Mouse (Mus musculus): ENCODE data around the gene Fbxw5.

Fbxw5 gene

DNA sequence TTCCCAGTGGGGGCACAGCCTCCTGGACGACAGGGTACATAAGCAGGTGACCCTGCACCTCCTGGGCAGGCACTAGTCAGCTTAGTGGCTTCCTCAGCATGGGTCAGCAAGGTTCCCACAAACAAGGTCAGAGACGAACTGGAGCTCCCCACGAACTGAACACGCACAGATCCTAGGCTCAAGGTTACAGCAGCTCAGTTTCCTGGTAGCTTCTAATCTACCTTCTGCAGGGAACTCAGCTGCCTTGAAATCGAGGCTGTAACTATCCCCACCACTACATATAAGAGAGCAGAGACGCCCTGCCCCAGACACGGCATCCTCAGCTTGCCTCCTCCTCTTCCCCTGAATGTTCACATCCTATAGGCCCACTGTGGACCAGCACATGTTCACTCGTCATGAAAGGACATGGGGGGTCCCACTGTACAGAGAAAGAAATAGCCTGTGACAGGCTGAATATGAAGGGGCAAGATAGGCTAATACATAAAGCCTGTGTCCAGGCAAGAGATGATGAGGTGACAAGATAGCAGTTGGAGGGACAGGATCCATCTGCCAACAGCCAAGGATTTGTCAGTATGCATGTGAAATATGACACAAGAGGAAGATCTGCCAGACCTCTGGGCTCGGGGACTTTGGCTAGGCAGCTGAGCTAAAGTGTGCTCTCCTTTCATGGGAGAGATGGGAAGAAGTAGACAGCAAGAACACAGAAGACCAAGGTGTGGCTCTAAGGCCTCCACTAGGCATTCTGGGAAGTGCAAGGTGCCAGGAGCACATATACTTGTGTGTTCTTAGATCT lies 26.2 kb downstream of the Fbxw5 start:
- Histone ChIP-seq H3K4me1 (replicated peaks; ENCODE audit: low read depth, low read length) (no peaks in the 10 kb centered on the region), H3K36me3 (ENCODE audit: insufficient read depth, low read length) (peaks cover 92% of the 10 kb centered on the region), H3K4me3 (replicated peaks; ENCODE audit: low read length) (no peak overlapping the region), H3K27me3 (ENCODE audit: insufficient read depth, low read length) (no peaks in the 10 kb centered on the region), H3K9me3 (ENCODE audit: low read length) (no peaks in the 10 kb centered on the region)
- TF ChIP-seq NANOG (IDR thresholded peaks at IDR 0.05; ENCODE audit: borderline replicate concordance, low read length), result no peak
- TF ChIP-seq CTCF (conservative IDR thresholded peaks at IDR 0.05; ENCODE audit: low read length), result no peak
- TF ChIP-seq POU5F1 (IDR thresholded peaks at IDR 0.05; ENCODE audit: borderline replicate concordance, low read length), result no peak

DNA sequence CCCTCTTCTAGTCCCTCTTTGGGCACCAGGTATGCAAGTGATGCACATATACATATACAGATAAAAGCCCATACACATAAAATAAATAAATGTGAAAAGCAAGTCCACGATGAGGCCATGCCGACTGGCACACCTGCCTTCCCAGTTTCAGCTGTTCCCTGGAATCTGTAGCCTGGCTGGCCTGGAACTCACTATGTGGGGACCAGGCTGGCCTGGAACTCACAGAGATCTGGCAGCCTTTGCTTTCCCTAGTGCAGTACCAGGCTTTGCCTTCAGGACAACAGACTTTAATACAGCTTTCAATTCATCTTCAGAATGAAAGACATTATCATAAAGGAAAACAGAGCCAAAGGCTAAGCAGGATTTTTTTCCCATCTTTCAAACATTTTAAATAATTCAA lies 33.2 kb downstream of the Fbxw5 start:
- H3K27me3 ChIP-seq (ENCODE audit: insufficient read depth, low read length), result no peaks in the 10 kb centered on the region
- H3K4me1 ChIP-seq (replicated peaks; ENCODE audit: low read depth, low read length), result 0 out of 2 replicates have a peak, but pooled peaks cover 2% of the 10 kb centered on the region
- H3K36me3 ChIP-seq (ENCODE audit: insufficient read depth, low read length), result peaks cover 76% of the 10 kb centered on the region
- TF ChIP-seq POU5F1 (IDR thresholded peaks at IDR 0.05; ENCODE audit: borderline replicate concordance, low read length) (no peak), NANOG (IDR thresholded peaks at IDR 0.05; ENCODE audit: borderline replicate concordance, low read length) (no peak), CTCF (conservative IDR thresholded peaks at IDR 0.05; ENCODE audit: low read length) (no peak)
- H3K9me3 ChIP-seq (ENCODE audit: low read length), result no peaks in the 10 kb centered on the region
- H3K4me3 ChIP-seq (replicated peaks; ENCODE audit: low read length), result no peak overlapping the region

DNA sequence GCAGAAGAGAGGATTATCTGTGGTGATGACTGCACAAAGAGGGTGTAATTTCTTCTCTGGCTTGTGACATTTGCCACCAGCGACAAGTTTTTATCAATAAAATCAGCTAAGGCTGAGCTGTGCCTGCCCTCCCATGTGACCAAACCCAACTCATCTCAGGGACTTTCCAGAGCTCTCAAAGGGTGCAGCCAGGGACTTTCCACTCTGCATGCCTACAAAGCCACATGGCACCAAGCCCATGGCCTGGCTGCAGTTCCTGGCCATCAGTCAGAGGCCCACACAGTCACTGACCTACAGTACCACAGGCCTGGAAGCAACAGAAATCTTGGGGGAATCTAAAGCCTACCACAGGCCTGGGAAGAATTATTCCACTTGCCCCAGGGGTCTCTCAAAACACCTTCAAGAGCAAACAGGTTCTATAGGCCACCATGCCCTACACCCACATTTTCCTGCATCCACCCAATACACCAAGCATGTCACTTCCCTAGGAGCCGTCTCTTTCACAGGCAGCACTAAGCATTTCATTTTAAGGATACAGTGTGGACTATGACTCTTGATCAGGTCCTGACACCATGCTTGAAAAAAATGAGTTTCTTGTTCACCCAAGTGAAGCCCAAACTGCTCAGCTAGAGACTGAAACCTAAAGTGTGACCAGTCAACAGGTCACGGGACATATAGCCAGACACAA lies 33.8 kb downstream of the Fbxw5 start:
- H3K27me3 ChIP-seq (ENCODE audit: insufficient read depth, low read length), result no peaks in the 10 kb centered on the region
- H3K4me3 ChIP-seq (replicated peaks; ENCODE audit: low read length), result no peak overlapping the region
- peaks cover 75% of the 10 kb centered on the region for H3K36me3 ChIP-seq (ENCODE audit: insufficient read depth, low read length)
- H3K9me3 ChIP-seq (ENCODE audit: low read length), result no peaks in the 10 kb centered on the region
- H3K4me1 ChIP-seq (replicated peaks; ENCODE audit: low read depth, low read length), result 0 out of 2 replicates have a peak, but pooled peaks cover 3% of the 10 kb centered on the region
- TF ChIP-seq NANOG (IDR thresholded peaks at IDR 0.05; ENCODE audit: borderline replicate concordance, low read length) (no peak), POU5F1 (IDR thresholded peaks at IDR 0.05; ENCODE audit: borderline replicate concordance, low read length) (no peak), CTCF (conservative IDR thresholded peaks at IDR 0.05; ENCODE audit: low read length) (no peak)

DNA sequence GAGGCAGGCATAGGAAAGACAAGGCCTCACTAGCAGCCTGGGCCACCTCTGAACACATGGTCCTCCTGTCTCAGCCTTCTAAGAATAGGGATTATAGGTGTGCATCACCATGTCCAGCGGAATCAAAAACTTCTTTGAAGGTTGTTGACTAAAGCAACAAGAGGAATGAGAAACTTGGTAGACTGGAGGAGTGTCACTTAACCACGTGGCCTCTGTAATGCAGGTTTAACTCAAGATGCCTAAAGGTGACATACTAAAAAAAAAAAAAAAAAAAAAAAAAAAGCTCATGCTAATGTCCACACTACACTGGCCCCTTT lies 34.3 kb downstream of the Fbxw5 start:
- Histone ChIP-seq H3K36me3 (ENCODE audit: insufficient read depth, low read length) (peaks cover 70% of the 10 kb centered on the region), H3K4me1 (replicated peaks; ENCODE audit: low read depth, low read length) (0 out of 2 replicates have a peak, but pooled peaks cover 3% of the 10 kb centered on the region), H3K9me3 (ENCODE audit: low read length) (no peaks in the 10 kb centered on the region), H3K4me3 (replicated peaks; ENCODE audit: low read length) (no peak overlapping the region), H3K27me3 (ENCODE audit: insufficient read depth, low read length) (no peaks in the 10 kb centered on the region)
- no peak for TF ChIP-seq POU5F1 (IDR thresholded peaks at IDR 0.05; ENCODE audit: borderline replicate concordance, low read length)
- TF ChIP-seq CTCF (conservative IDR thresholded peaks at IDR 0.05; ENCODE audit: low read length), result no peak
- TF ChIP-seq NANOG (IDR thresholded peaks at IDR 0.05; ENCODE audit: borderline replicate concordance, low read length), result no peak

DNA sequence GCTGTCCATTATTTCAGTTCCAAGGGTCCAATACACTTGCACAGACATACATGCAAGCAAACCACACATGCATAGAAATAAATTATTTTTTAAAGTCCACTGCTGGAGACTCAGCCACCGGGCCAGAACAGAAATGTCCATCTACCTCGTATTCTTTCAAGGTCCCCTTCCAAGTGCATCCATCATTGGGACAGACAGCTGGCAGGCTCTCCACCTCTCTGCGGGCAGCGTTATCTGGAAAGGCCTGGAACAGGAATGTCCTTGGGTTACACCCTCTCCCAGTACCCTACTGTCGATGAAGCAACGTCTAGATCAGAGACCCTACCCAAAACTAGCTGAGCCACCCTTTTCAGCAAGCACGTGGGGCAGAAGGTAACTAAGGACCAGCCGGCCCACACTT lies 36.0 kb downstream of the Fbxw5 start:
- Histone ChIP-seq H3K4me3 (replicated peaks; ENCODE audit: low read length) (no peak overlapping the region), H3K27me3 (ENCODE audit: insufficient read depth, low read length) (no peaks in the 10 kb centered on the region), H3K9me3 (ENCODE audit: low read length) (no peaks in the 10 kb centered on the region), H3K4me1 (replicated peaks; ENCODE audit: low read depth, low read length) (peaks cover 7% of the 10 kb centered on the region), H3K36me3 (ENCODE audit: insufficient read depth, low read length) (peaks cover 55% of the 10 kb centered on the region)
- TF ChIP-seq POU5F1 (IDR thresholded peaks at IDR 0.05; ENCODE audit: borderline replicate concordance, low read length) (no peak), CTCF (conservative IDR thresholded peaks at IDR 0.05; ENCODE audit: low read length) (no peak)

DNA sequence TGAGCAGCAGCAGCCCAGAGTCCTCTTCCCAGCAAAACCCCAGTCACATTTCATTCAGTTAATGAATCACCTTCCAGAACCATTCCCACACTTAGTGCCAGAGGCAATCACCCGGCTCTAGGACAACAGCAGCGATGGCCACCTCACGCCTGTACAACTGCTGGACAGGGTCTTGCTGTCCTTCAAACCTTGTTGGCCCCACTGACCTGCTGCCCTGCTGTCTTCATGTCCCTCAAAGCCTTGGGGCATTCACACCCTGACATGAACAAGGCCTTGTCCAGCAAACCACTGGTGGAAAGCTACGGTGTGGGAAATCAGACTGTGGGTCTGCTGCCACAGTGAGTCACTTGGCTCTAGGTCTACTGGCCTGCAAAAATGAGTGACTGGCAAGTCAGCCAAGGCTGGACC lies 40.0 kb downstream of the Fbxw5 start:
- Histone ChIP-seq H3K27me3 (ENCODE audit: insufficient read depth, low read length) (no peaks in the 10 kb centered on the region), H3K4me3 (replicated peaks; ENCODE audit: low read length) (no peak overlapping the region), H3K4me1 (replicated peaks; ENCODE audit: low read depth, low read length) (peaks cover 25% of the 10 kb centered on the region), H3K9me3 (ENCODE audit: low read length) (no peaks in the 10 kb centered on the region), H3K36me3 (ENCODE audit: insufficient read depth, low read length) (peaks cover 42% of the 10 kb centered on the region)
- TF ChIP-seq POU5F1 (IDR thresholded peaks at IDR 0.05; ENCODE audit: borderline replicate concordance, low read length) (no peak), NANOG (IDR thresholded peaks at IDR 0.05; ENCODE audit: borderline replicate concordance, low read length) (no peak), CTCF (conservative IDR thresholded peaks at IDR 0.05; ENCODE audit: low read length) (no peak)

DNA sequence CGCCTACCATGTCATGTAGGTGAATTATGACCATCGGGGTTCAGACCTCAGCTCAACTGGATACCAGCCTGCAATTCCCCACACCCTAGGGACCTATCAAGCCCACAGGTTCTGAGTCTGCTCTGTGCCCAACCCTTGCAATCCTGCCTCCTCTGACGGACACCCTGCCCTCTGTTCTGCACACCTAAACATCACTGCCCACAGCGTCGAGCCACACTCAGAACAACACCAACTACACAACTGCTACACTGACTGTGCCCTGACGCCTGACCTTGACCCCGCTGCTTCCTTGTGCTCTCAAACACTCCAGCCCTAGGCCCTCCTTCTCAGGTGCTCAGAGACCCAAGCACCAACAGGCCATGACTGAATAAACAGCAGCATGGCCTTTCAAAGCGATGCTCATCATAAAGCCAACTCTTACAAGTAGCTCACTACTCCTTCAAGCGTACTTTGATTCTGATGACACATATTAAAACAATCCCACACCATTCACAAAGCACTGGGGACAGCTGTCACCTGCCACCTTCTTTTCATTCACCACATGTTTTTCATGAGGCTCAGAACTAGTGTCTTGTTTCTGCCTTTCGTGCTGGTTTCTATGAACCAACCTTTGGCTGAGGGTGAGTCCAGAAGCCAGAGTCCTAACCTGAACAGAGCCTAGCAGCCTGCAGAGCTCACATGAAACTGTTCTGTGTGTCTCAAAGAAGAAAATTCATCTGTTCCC lies 41.3 kb downstream of the Fbxw5 start:
- no peak overlapping the region for H3K4me3 ChIP-seq (replicated peaks; ENCODE audit: low read length)
- peaks cover 29% of the 10 kb centered on the region for H3K36me3 ChIP-seq (ENCODE audit: insufficient read depth, low read length)
- H3K27me3 ChIP-seq (ENCODE audit: insufficient read depth, low read length), result no peaks in the 10 kb centered on the region
- H3K4me1 ChIP-seq (replicated peaks; ENCODE audit: low read depth, low read length), result peaks cover 33% of the 10 kb centered on the region
- TF ChIP-seq NANOG (IDR thresholded peaks at IDR 0.05; ENCODE audit: borderline replicate concordance, low read length) (no peak), POU5F1 (IDR thresholded peaks at IDR 0.05; ENCODE audit: borderline replicate concordance, low read length) (no peak), CTCF (conservative IDR thresholded peaks at IDR 0.05; ENCODE audit: low read length) (no peak)
- no peaks in the 10 kb centered on the region for H3K9me3 ChIP-seq (ENCODE audit: low read length)

Data from E14TG2a.4 (cell line).